Mouse (Mus musculus) liver, embryonic 14.5 days (tissue): ENCODE results near the gene Spdye4b. TPM values are rescaled to one million over a fixed set of nuclear protein-coding genes. Genes with fewer than 3 reads are reported as not detected.
A peak's percentile ranks its signal among the peaks of the same experiment; 100 is the strongest.

Experiments used
- ATAC-seq: fragments of 200-750 bp; cut with Nextera tagmentation; 2 replicates; pipeline ENCODE4 v1.8.0; 2017; ENCODE audit warnings: moderate number of reproducible peaks, mild to moderate bottlenecking, moderate library complexity; ENCODE audit not compliant: insufficient read depth
- DNase-seq, 3 experiments: peaks; one replicate each; pipeline ENCODE4 v3.0.0-alpha.2; 2012 to 2013; ENCODE audit warnings: low read depth in 3 of 3, low spot score in 3 of 3
- H3K27ac ChIP-seq: fragments of 300-500 bp; sonication (generic); 2 replicates; pipeline ENCODE4 v1.5.1; 2014; ENCODE audit warnings: moderate library complexity, mild to moderate bottlenecking, control low read depth, inconsistent platforms
- H3K27me3 ChIP-seq: fragments of 300-500 bp; sonication (generic); 2 replicates; pipeline ENCODE4 v1.6.1; 2014; ENCODE audit warnings: mild to moderate bottlenecking, low read length, moderate library complexity; ENCODE audit not compliant: control insufficient read depth, insufficient read depth
- H3K36me3 ChIP-seq: fragments of 300-500 bp; sonication (generic); replicated peaks from 2 replicates; pipeline ENCODE4 v1.6.1; 2014; ENCODE audit warnings: low read depth; ENCODE audit not compliant: control insufficient read depth, insufficient read depth
- H3K4me1 ChIP-seq, 2 experiments: fragments of 200-500 bp in 1 of 2; fragments of 300-500 bp in 1 of 2; sonication (generic) in 1 of 2; replicated peaks; 2 replicates each; pipeline ENCODE4 v1.6.1; 2012 to 2014; ENCODE audit warnings: antibody characterized with exemption in 1 of 2, inconsistent platforms in 1 of 2, low read length in 1 of 2; ENCODE audit not compliant: control insufficient read depth in 2 of 2, insufficient read depth in 2 of 2
- H3K4me2 ChIP-seq: fragments of 300-500 bp; sonication (generic); 2 replicates; pipeline ENCODE4 v1.6.1; 2014; ENCODE audit warnings: low read depth, mild to moderate bottlenecking, control low read depth, moderate library complexity
- H3K4me3 ChIP-seq, 2 experiments: fragments of 200-500 bp in 1 of 2; fragments of 300-500 bp in 1 of 2; sonication (generic) in 1 of 2; 2 replicates each; pipeline ENCODE4 v1.5.1; 2012 to 2014; ENCODE audit warnings: low read depth in 2 of 2, low read length in 2 of 2, mild to moderate bottlenecking in 2 of 2, control low read depth in 1 of 2, inconsistent platforms in 1 of 2, moderate library complexity in 1 of 2; ENCODE audit not compliant: insufficient read depth in 1 of 2
- H3K9ac ChIP-seq: fragments of 300-500 bp; sonication (generic); replicated peaks from 2 replicates; pipeline ENCODE4 v1.6.1; 2014; ENCODE audit warnings: mild to moderate bottlenecking, control low read depth, moderate library complexity
- H3K9me3 ChIP-seq: fragments of 300-500 bp; sonication (generic); 2 replicates; pipeline ENCODE4 v1.6.1; 2016; ENCODE audit warnings: low read length, mixed read lengths; ENCODE audit not compliant: control insufficient read depth
- CTCF ChIP-seq: IDR thresholded peaks from 2 replicates; pipeline ENCODE4 v1.5.1; 2016; ENCODE audit warnings: antibody characterized with exemption, low read depth, control low read depth
- EP300 ChIP-seq: IDR thresholded peaks from 2 replicates; pipeline ENCODE4 v1.6.1; 2016; ENCODE audit warnings: antibody characterized with exemption, low read depth
- WGBS: fragments of 180-500 bp; shearing (Covaris S2); extraction: QIAGEN DNeasy Blood & Tissue Kit; methylation state at CpG from one replicate; pipeline ENCODE4 v1.1.7; 2014; ENCODE audit not compliant: insufficient replicate concordance; 5-methylcytosine and 5-hydroxymethylcytosine counted together
- microRNA-seq: library from miRNA; unstranded; fragments of <30 nt; microRNA quantifications from one replicate; pipeline ENCODE4, GENCODE M21; 2016
- polyA plus RNA-seq, 2 experiments: library from polyadenylated mRNA; depleted of rRNA in 1 of 2; stranded (reverse) in 1 of 2; unstranded in 1 of 2; fragments of >200 nt; fragmentation: Nextera tagmentation in 1 of 2; extraction: Ambion mirVana in 1 of 2; gene quantifications; 2 replicates each; pipeline versions ENCODE4 v1.2.1 to v1.2.3; 2012 to 2014

Gene Spdye4b
- polyA plus RNA-seq, 2 experiments = not detected

DNA sequence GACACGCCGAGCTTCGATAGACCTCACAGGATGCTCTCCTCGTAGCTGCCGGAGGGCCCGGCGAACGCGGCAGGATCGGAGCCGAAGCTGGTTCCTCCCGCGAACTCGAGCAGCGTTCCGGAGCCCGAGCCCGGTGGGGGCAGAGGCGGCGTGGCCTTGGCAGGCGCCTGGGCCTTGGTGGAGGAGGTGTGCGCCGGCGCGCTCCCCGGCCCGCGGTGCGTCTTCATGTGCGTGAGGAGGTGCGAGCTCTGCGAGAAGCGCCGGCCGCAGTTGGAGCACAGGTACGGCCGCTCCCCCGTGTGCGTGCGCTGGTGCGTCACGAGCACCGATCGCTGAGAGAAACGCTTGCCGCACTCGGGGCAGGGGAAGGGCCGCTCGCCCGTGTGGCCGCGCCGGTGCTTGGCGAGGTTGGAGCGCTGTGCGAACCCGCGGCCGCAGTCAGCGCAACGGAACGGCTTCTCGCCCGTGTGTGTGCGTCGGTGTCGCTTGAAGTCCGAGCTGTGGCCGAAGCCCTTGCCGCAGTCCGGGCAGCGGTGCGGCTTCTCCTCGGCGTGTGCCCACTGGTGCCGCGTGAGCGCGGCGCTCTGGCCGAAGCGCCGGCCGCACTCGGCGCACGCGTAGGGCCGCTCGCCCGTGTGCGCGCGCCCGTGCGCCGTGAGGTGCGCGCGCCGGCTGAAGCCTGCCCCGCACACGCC is 72.5 kb downstream of the Spdye4b start:
- Histone ChIP-seq H3K27me3 (peaks cover 58% of the 10 kb centered on the region), H3K4me1 (no peaks in the 10 kb centered on the region), H3K4me3 (peak overlapping the region; percentile 3 to 31; a peak in 2 of 4 replicates), H3K9me3 (no peaks in the 10 kb centered on the region), H3K36me3 (no peaks in the 10 kb centered on the region), H3K27ac (no peak overlapping the region), H3K4me2 (peak overlapping the region; percentile 38), H3K9ac (no peak overlapping the region)
- TF ChIP-seq CTCF = no peak
- no peak for TF ChIP-seq EP300
- ATAC-seq = no peak
- no peak for DNase-seq
- 9% methylated on average over 81 of the region's 103 CpGs for WGBS

DNA sequence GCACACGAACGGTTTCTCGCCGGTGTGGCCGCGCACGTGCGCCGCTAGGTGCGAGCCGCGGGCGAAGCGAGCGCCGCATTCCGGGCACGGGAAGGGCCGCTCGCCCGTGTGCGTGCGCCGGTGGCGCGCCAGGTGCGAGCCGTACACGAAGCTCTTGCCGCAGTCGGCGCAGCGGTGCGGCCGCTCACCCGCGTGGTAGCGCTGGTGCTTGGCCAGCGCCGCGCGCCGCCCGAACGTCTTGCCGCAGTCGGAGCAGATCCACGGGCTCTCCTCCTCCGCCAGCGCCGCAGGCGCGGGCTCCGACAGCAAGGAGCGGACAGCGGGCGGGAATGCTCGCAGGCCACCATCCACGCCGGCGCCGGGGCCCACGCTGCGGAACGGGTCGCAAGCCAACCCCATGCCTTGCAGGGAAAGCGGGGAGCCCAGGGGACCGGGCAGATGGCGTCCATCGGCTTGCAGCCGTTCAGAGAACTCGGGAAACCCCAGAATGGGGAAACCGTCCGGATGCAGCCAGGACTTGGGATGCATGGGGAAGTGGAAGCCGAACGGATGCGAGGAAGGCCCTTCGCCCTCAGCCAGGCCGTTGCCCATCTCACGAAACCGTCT is 73.2 kb downstream of the Spdye4b start:
- Histone ChIP-seq H3K36me3 (no peaks in the 10 kb centered on the region), H3K27me3 (peaks cover 58% of the 10 kb centered on the region), H3K4me1 (no peaks in the 10 kb centered on the region), H3K9ac (no peak overlapping the region), H3K4me2 (peak overlapping the region; percentile 38), H3K27ac (no peak overlapping the region), H3K9me3 (no peaks in the 10 kb centered on the region), H3K4me3 (peak overlapping the region; percentile 3 to 31; a peak in 2 of 4 replicates)
- ATAC-seq (no peak), DNase-seq (no peak)
- TF ChIP-seq EP300 (no peak), CTCF (no peak)
- 10% methylated on average over 81 of the region's 81 CpGs for WGBS

Small RNA genes within 50 kb of the gene (microRNA-seq; reads per million reads assigned to microRNA genes)
- gene Gm44405 = not detected

Other genes starting within 250 kb of the Spdye4b start
- 21.1 and 25.3 TPM in 2 replicates for gene Fscn1, start 220.7 kb upstream of the Spdye4b start, polyA plus RNA-seq (2012; rRNA removed)
- gene Fscn1, start 220.7 kb upstream of the Spdye4b start, polyA plus RNA-seq (2014; fragmentation: Nextera tagmentation; extraction: Ambion mirVana) = 19.3 and 21.4 TPM in 2 replicates
- gene Rnf216, start 68.0 kb upstream of the Spdye4b start, polyA plus RNA-seq (2012; rRNA removed) = 8.7 and 9.7 TPM in 2 replicates
- gene Rnf216, start 68.0 kb upstream of the Spdye4b start, polyA plus RNA-seq (2014; fragmentation: Nextera tagmentation; extraction: Ambion mirVana) = 10.8 and 12.3 TPM in 2 replicates
- not detected in 2 replicates for gene Olfr718-ps1, start 33.4 kb upstream of the Spdye4b start, polyA plus RNA-seq (2012; rRNA removed)
- not detected in 2 replicates for gene Olfr718-ps1, start 33.4 kb upstream of the Spdye4b start, polyA plus RNA-seq (2014; fragmentation: Nextera tagmentation; extraction: Ambion mirVana)
- gene Rbak, start 242 bp upstream of the Spdye4b start, polyA plus RNA-seq (2012; rRNA removed) = 0.97 and 1.8 TPM in 2 replicates
- 0.62 and 1.1 TPM in 2 replicates for gene Rbak, start 242 bp upstream of the Spdye4b start, polyA plus RNA-seq (2014; fragmentation: Nextera tagmentation; extraction: Ambion mirVana)
- not detected in 2 replicates for gene Spdye4a, start 45.9 kb downstream of the Spdye4b start, polyA plus RNA-seq (2012; rRNA removed)
- gene Spdye4a, start 45.9 kb downstream of the Spdye4b start, polyA plus RNA-seq (2014; fragmentation: Nextera tagmentation; extraction: Ambion mirVana) = not detected in 2 replicates
- gene Zfp12, start 54.1 kb downstream of the Spdye4b start, polyA plus RNA-seq (2012; rRNA removed) = 2.3 and 2.6 TPM in 2 replicates
- 1.8 and 2.3 TPM in 2 replicates for gene Zfp12, start 54.1 kb downstream of the Spdye4b start, polyA plus RNA-seq (2014; fragmentation: Nextera tagmentation; extraction: Ambion mirVana)
- 0.28 and 0.33 TPM in 2 replicates for gene Zfp316, start 89.0 kb downstream of the Spdye4b start, polyA plus RNA-seq (2012; rRNA removed)
- 0.05 and 0.10 TPM in 2 replicates for gene Zfp316, start 89.0 kb downstream of the Spdye4b start, polyA plus RNA-seq (2014; fragmentation: Nextera tagmentation; extraction: Ambion mirVana)
- 0.10 and 0.11 TPM in 2 replicates for gene Zfp853, start 112.6 kb downstream of the Spdye4b start, polyA plus RNA-seq (2012; rRNA removed)
- gene Zfp853, start 112.6 kb downstream of the Spdye4b start, polyA plus RNA-seq (2014; fragmentation: Nextera tagmentation; extraction: Ambion mirVana) = not detected in 2 replicates
- 12.7 and 14.1 TPM in 2 replicates for gene E130309D02Rik, start 134.3 kb downstream of the Spdye4b start, polyA plus RNA-seq (2012; rRNA removed)
- gene E130309D02Rik, start 134.3 kb downstream of the Spdye4b start, polyA plus RNA-seq (2014; fragmentation: Nextera tagmentation; extraction: Ambion mirVana) = 13.7 and 17.2 TPM in 2 replicates
- gene Zdhhc4, start 148.2 kb downstream of the Spdye4b start, polyA plus RNA-seq (2012; rRNA removed) = 16.4 and 19.3 TPM in 2 replicates
- gene Zdhhc4, start 148.2 kb downstream of the Spdye4b start, polyA plus RNA-seq (2014; fragmentation: Nextera tagmentation; extraction: Ambion mirVana) = 24.5 and 25.9 TPM in 2 replicates
- gene Grid2ip, start 176.3 kb downstream of the Spdye4b start, polyA plus RNA-seq (2012; rRNA removed) = 0.01 and 0.05 TPM in 2 replicates
- gene Grid2ip, start 176.3 kb downstream of the Spdye4b start, polyA plus RNA-seq (2014; fragmentation: Nextera tagmentation; extraction: Ambion mirVana) = not detected in 2 replicates
- gene Kdelr2, start 222.8 kb downstream of the Spdye4b start, polyA plus RNA-seq (2012; rRNA removed) = 35.3 and 39.9 TPM in 2 replicates
- 134 and 135 TPM in 2 replicates for gene Kdelr2, start 222.8 kb downstream of the Spdye4b start, polyA plus RNA-seq (2014; fragmentation: Nextera tagmentation; extraction: Ambion mirVana)